Mouse (Mus musculus): ENCODE results near the gene Gm10160.

Gm10160 gene

GRCm38 (mm10) chr7:81855694-81856093 is at the start of gene Gm10160:
TSS of gene Gm10160 (minus strand) at chr7:81855794.
- in situ Hi-C loops (cut with MboI; ENCODE audit: low sequenced_read_pairs): no loop called here

- in situ Hi-C loops (cut with MboI; ENCODE audit: low sequenced_read_pairs): no loop called here
These were observed 49.3 kb upstream of the Gm10160 start for GRCm38 (mm10) chr7:81904926-81905325.

GRCm38 (mm10) chr7:81904094-81904493 is 48.5 kb upstream of the Gm10160 start:
- in situ Hi-C loops (cut with MboI; ENCODE audit: low sequenced_read_pairs): no loop called here

GRCm38 (mm10) chr7:81899361-81899760 is 43.8 kb upstream of the Gm10160 start:
- in situ Hi-C loops (cut with MboI; ENCODE audit: low sequenced_read_pairs): no loop called here

- in situ Hi-C loops (cut with MboI; ENCODE audit: low sequenced_read_pairs): no loop called here
These were observed 29.5 kb upstream of the Gm10160 start for GRCm38 (mm10) chr7:81885128-81885527.

GRCm38 (mm10) chr7:81881600-81881999 is 26.0 kb upstream of the Gm10160 start:
- in situ Hi-C loops (cut with MboI; ENCODE audit: low sequenced_read_pairs): no loop called here

- in situ Hi-C loops (cut with MboI; ENCODE audit: low sequenced_read_pairs): no loop called here
These were observed 25.2 kb upstream of the Gm10160 start for GRCm38 (mm10) chr7:81880797-81881196.

- in situ Hi-C loops (cut with MboI; ENCODE audit: low sequenced_read_pairs): no loop called here
These were observed 24.7 kb upstream of the Gm10160 start for GRCm38 (mm10) chr7:81880286-81880685.

GRCm38 (mm10) chr7:81875372-81875771 is 19.8 kb upstream of the Gm10160 start:
- in situ Hi-C loops (cut with MboI; ENCODE audit: low sequenced_read_pairs): no loop called here

- in situ Hi-C loops (cut with MboI; ENCODE audit: low sequenced_read_pairs): no loop called here
These were observed 19.0 kb upstream of the Gm10160 start for GRCm38 (mm10) chr7:81874636-81875035.

- in situ Hi-C loops (cut with MboI; ENCODE audit: low sequenced_read_pairs): no loop called here
These were observed 18.2 kb upstream of the Gm10160 start for GRCm38 (mm10) chr7:81873807-81874206.

GRCm38 (mm10) chr7:81872493-81873013 is 17.0 kb upstream of the Gm10160 start:
- in situ Hi-C loops (cut with MboI; ENCODE audit: low sequenced_read_pairs): no loop called here

- in situ Hi-C loops (cut with MboI; ENCODE audit: low sequenced_read_pairs): no loop called here
These were observed 12.6 kb upstream of the Gm10160 start for GRCm38 (mm10) chr7:81868158-81868557.

GRCm38 (mm10) chr7:81867231-81867930 is 11.8 kb upstream of the Gm10160 start:
- in situ Hi-C loops (cut with MboI; ENCODE audit: low sequenced_read_pairs): no loop called here

GRCm38 (mm10) chr7:81865937-81866336 is 10.3 kb upstream of the Gm10160 start:
- in situ Hi-C loops (cut with MboI; ENCODE audit: low sequenced_read_pairs): no loop called here

GRCm38 (mm10) chr7:81864552-81864951 is 9.0 kb upstream of the Gm10160 start:
- in situ Hi-C loops (cut with MboI; ENCODE audit: low sequenced_read_pairs): no loop called here

- in situ Hi-C loops (cut with MboI; ENCODE audit: low sequenced_read_pairs): no loop called here
These were observed 7.3 kb upstream of the Gm10160 start for GRCm38 (mm10) chr7:81862587-81863583.

GRCm38 (mm10) chr7:81861921-81862320 is 6.3 kb upstream of the Gm10160 start:
- in situ Hi-C loops (cut with MboI; ENCODE audit: low sequenced_read_pairs): no loop called here

- in situ Hi-C loops (cut with MboI; ENCODE audit: low sequenced_read_pairs): no loop called here
These were observed 5.9 kb upstream of the Gm10160 start for GRCm38 (mm10) chr7:81861461-81861860.

- in situ Hi-C loops (cut with MboI; ENCODE audit: low sequenced_read_pairs): no loop called here
These were observed 5.4 kb upstream of the Gm10160 start for GRCm38 (mm10) chr7:81860996-81861395.

- in situ Hi-C loops (cut with MboI; ENCODE audit: low sequenced_read_pairs): no loop called here
These were observed 4.5 kb upstream of the Gm10160 start for GRCm38 (mm10) chr7:81860071-81860470.

Measured in CH12F3 (cell line).